Mouse (Mus musculus) ES-E14 (cell line): ENCODE data around the gene Rpgr.

Source experiments
- ZC3H11A ChIP-seq: IDR thresholded peaks from 2 replicates; pipeline ENCODE4 v1.6.1; 2012; ENCODE audit warnings: low read depth, mild to moderate bottlenecking, inconsistent platforms, low read length, borderline replicate concordance
- ZNF384 ChIP-seq: IDR thresholded peaks from 2 replicates; pipeline ENCODE4 v1.6.1; 2012; ENCODE audit warnings: low read depth, low read length, inconsistent platforms

GRCm38 (mm10) chrX:10110736-10111135 lies 106.0 kb downstream of the Rpgr start:
- TF ChIP-seq ZNF384 (no peak), ZC3H11A (no peak)
